Mouse (Mus musculus): ENCODE results near the gene Ocrl. TPM values are rescaled to one million over a fixed set of nuclear protein-coding genes. Genes with fewer than 3 reads are reported as not detected.

Ocrl gene
- polyA plus RNA-seq, 1 experiment = 4.0 TPM

- H3K36me3 ChIP-seq (ENCODE audit: control insufficient read depth, insufficient read depth, low read length) = no peaks in the 10 kb centered on the region
- H3K4me1 ChIP-seq (ENCODE audit: control insufficient read depth, insufficient read depth, insufficient read length) = no peaks in the 10 kb centered on the region
- no peak for DNase-seq (ENCODE audit: low read depth in 1 of 2, low spot score in 2 of 2)
- H3K4me3 ChIP-seq (ENCODE audit: extremely low read depth, insufficient read depth, insufficient read length) = peak within 1 kb of the TSS; percentile 57
- peaks cover 4% of the 10 kb centered on the region; the same call in 1 of the 2 replicates for H3K27me3 ChIP-seq (ENCODE audit: control insufficient read depth, insufficient read depth, low read length)
- 35% methylated on average over 17 of the region's 17 CpGs for WGBS
- no peak within 1 kb of the TSS for H3K27ac ChIP-seq (ENCODE audit: insufficient read depth, low read length)
- TF ChIP-seq CTCF (IDR thresholded peaks at IDR 0.05; ENCODE audit: extremely low read depth, insufficient read depth, insufficient read length, insufficient replicate concordance) (no peak), POLR2A (IDR thresholded peaks at IDR 0.05; ENCODE audit: low read depth, low read length) (no peak)
Measured at GRCm38 (mm10) chrX:47892431-47893024, 19.7 kb upstream of the Ocrl start, which contains the start of gene Smarca1. TSS of gene Smarca1 (minus strand) at chrX:47892974.

GRCm38 (mm10) chrX:47912904-47913542 lies 836 bp downstream of the Ocrl start:
- no peak overlapping the region for H3K27ac ChIP-seq (ENCODE audit: insufficient read depth, low read length)
- no peak for TF ChIP-seq POLR2A (IDR thresholded peaks at IDR 0.05; ENCODE audit: low read depth, low read length)
- no peak for TF ChIP-seq CTCF (IDR thresholded peaks at IDR 0.05; ENCODE audit: extremely low read depth, insufficient read depth, insufficient read length, insufficient replicate concordance)
- H3K27me3 ChIP-seq (ENCODE audit: control insufficient read depth, insufficient read depth, low read length) = no peaks in the 10 kb centered on the region
- no peaks in the 10 kb centered on the region for H3K36me3 ChIP-seq (ENCODE audit: control insufficient read depth, insufficient read depth, low read length)
- WGBS = 32% methylated on average over 8 of the region's 8 CpGs
- H3K4me3 ChIP-seq (ENCODE audit: extremely low read depth, insufficient read depth, insufficient read length) = peak overlapping the region; percentile 37; the same call in 1 of the 2 replicates
- H3K4me1 ChIP-seq (ENCODE audit: control insufficient read depth, insufficient read depth, insufficient read length) = peaks cover 3% of the 10 kb centered on the region
- DNase-seq (ENCODE audit: low read depth in 1 of 2, low spot score in 2 of 2) = peak in 1 of 2 experiments; percentile 2

DNA sequence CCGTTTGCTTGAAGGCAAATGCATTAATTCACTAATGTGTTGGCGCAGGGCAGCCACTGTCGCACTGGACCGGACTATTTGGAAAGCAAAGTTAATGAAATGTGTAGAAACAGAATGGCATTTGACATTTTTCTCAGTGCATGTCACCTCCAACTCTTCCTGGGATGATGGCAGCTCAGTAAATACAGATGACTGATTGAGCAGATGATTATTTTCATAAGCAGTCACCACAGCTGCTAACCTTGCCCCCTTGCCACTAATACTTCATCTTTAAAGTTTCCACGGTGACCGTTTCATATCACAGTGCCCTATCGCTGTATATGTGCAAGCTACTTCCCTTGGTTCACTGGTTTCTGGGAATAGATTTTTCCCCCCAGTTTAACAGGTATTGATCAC lies 1.4 kb downstream of the Ocrl start:
- no peaks in the 10 kb centered on the region for H3K36me3 ChIP-seq (ENCODE audit: control insufficient read depth, insufficient read depth, low read length)
- H3K4me1 ChIP-seq (ENCODE audit: control insufficient read depth, insufficient read depth, insufficient read length) = peaks cover 3% of the 10 kb centered on the region
- H3K27me3 ChIP-seq (ENCODE audit: control insufficient read depth, insufficient read depth, low read length) = no peaks in the 10 kb centered on the region
- TF ChIP-seq CTCF (IDR thresholded peaks at IDR 0.05; ENCODE audit: extremely low read depth, insufficient read depth, insufficient read length, insufficient replicate concordance) (no peak), POLR2A (IDR thresholded peaks at IDR 0.05; ENCODE audit: low read depth, low read length) (no peak)
- H3K27ac ChIP-seq (ENCODE audit: insufficient read depth, low read length) = no peak overlapping the region
- no peak overlapping the region for H3K4me3 ChIP-seq (ENCODE audit: extremely low read depth, insufficient read depth, insufficient read length)
- DNase-seq (ENCODE audit: low read depth in 1 of 2, low spot score in 2 of 2) = no peak
- WGBS = 55% methylated on average over 7 of the region's 7 CpGs

DNA sequence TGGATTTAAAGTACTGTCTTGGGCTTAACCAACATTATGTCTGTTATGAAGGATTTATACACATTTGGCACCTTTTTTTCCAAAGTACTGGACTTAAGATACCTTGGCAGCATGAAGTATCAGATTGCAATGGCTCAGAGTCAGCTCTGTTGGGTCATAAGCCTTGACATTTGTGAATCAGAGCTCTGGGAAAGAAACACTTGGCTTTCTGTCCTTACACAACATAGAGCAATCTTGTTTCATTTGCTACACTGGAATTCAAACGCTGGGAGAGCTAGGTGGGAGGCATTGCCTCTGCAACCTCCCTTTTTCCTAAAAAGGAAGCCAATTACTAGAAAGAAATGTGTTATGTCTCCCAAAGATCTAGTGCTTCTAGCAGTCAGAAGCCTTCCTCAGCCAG lies 4.6 kb downstream of the Ocrl start:
- no peaks in the 10 kb centered on the region for H3K27me3 ChIP-seq (ENCODE audit: control insufficient read depth, insufficient read depth, low read length)
- H3K36me3 ChIP-seq (ENCODE audit: control insufficient read depth, insufficient read depth, low read length) = no peaks in the 10 kb centered on the region
- no peak overlapping the region for H3K4me3 ChIP-seq (ENCODE audit: extremely low read depth, insufficient read depth, insufficient read length)
- WGBS = 88% methylated on average over 1 of the region's 1 CpGs
- H3K4me1 ChIP-seq (ENCODE audit: control insufficient read depth, insufficient read depth, insufficient read length) = peaks cover 3% of the 10 kb centered on the region
- no peak overlapping the region for H3K27ac ChIP-seq (ENCODE audit: insufficient read depth, low read length)
- no peak for TF ChIP-seq CTCF (IDR thresholded peaks at IDR 0.05; ENCODE audit: extremely low read depth, insufficient read depth, insufficient read length, insufficient replicate concordance)
- TF ChIP-seq POLR2A (IDR thresholded peaks at IDR 0.05; ENCODE audit: low read depth, low read length) = no peak
- DNase-seq (ENCODE audit: low read depth in 1 of 2, low spot score in 2 of 2) = no peak

DNA sequence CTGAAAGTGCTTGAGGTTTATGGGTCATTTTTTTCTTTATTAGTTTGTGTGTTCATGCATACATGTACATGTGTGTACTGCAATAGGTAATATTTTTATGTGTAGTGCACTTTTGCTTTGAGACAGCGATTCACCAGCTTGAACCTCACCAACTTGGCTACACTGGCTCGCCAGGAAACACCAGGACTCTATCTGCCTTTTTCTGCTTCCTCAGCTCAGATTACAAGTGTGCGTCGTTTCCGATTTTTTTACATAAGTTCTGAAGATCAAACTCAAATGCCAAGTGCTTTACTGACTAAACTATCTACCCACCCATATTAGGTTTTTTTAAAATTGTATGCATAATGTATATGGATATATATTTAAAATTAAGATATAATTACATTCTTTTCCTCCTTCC lies 8.4 kb downstream of the Ocrl start:
- DNase-seq (ENCODE audit: low read depth in 1 of 2, low spot score in 2 of 2) = no peak
- WGBS = 79% methylated on average over 5 of the region's 5 CpGs
- H3K27me3 ChIP-seq (ENCODE audit: control insufficient read depth, insufficient read depth, low read length) = no peaks in the 10 kb centered on the region
- H3K4me3 ChIP-seq (ENCODE audit: extremely low read depth, insufficient read depth, insufficient read length) = no peak overlapping the region
- no peaks in the 10 kb centered on the region for H3K4me1 ChIP-seq (ENCODE audit: control insufficient read depth, insufficient read depth, insufficient read length)
- TF ChIP-seq POLR2A (IDR thresholded peaks at IDR 0.05; ENCODE audit: low read depth, low read length) = no peak
- TF ChIP-seq CTCF (IDR thresholded peaks at IDR 0.05; ENCODE audit: extremely low read depth, insufficient read depth, insufficient read length, insufficient replicate concordance) = no peak
- no peak overlapping the region for H3K27ac ChIP-seq (ENCODE audit: insufficient read depth, low read length)
- no peaks in the 10 kb centered on the region for H3K36me3 ChIP-seq (ENCODE audit: control insufficient read depth, insufficient read depth, low read length)

DNA sequence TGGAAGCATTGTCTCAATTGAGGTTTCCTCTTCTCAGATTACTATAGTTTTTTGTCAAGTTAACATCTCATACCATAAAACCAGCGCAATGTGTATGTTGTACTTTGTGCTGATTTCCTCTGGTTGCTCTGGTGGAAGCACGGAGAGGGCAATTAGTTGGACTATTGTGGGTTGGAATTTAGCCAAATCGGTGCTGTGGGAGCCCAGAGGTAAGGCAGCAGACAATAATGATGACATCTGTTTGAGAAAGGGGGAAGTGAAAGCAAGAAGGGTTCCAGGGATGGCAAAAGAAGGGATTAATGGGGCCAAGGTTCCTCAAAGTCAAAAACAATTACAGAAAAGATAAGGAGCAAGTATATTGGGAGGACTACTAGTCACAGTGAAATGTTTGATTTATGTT lies 15.8 kb downstream of the Ocrl start:
- TF ChIP-seq CTCF (IDR thresholded peaks at IDR 0.05; ENCODE audit: extremely low read depth, insufficient read depth, insufficient read length, insufficient replicate concordance) = no peak
- TF ChIP-seq POLR2A (IDR thresholded peaks at IDR 0.05; ENCODE audit: low read depth, low read length) = no peak
- DNase-seq (ENCODE audit: low read depth in 1 of 2, low spot score in 2 of 2) = no peak
- no peaks in the 10 kb centered on the region for H3K27me3 ChIP-seq (ENCODE audit: control insufficient read depth, insufficient read depth, low read length)
- no peak overlapping the region for H3K4me3 ChIP-seq (ENCODE audit: extremely low read depth, insufficient read depth, insufficient read length)
- H3K36me3 ChIP-seq (ENCODE audit: control insufficient read depth, insufficient read depth, low read length) = no peaks in the 10 kb centered on the region
- H3K4me1 ChIP-seq (ENCODE audit: control insufficient read depth, insufficient read depth, insufficient read length) = no peaks in the 10 kb centered on the region; the same call in 1 of the 2 replicates
- H3K27ac ChIP-seq (ENCODE audit: insufficient read depth, low read length) = no peak overlapping the region
- 31% methylated on average over 3 of the region's 3 CpGs for WGBS

DNA sequence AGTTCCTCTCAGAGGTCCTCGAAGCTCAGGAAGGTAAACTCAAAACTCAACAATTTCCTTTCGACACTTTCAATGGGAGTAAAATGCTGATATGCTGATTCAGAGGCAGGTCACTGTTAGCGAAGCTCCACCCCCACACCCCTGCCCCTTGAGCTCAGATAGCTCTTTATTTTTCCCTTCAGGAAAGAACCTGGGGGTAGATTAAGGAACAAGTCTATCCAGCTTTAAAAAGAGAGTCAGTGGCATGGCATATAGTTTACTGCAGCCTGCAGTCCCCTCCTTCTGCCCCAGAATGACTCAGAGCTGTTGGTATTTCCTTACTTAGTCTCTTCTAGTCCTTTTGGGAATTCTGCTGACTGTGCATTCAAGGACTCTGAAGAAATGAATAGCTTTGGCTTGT lies 18.3 kb downstream of the Ocrl start:
- no peak for DNase-seq (ENCODE audit: low read depth in 1 of 2, low spot score in 2 of 2)
- TF ChIP-seq CTCF (IDR thresholded peaks at IDR 0.05; ENCODE audit: extremely low read depth, insufficient read depth, insufficient read length, insufficient replicate concordance) (no peak), POLR2A (IDR thresholded peaks at IDR 0.05; ENCODE audit: low read depth, low read length) (no peak)
- no peak overlapping the region for H3K27ac ChIP-seq (ENCODE audit: insufficient read depth, low read length)
- H3K36me3 ChIP-seq (ENCODE audit: control insufficient read depth, insufficient read depth, low read length) = no peaks in the 10 kb centered on the region
- no peaks in the 10 kb centered on the region for H3K27me3 ChIP-seq (ENCODE audit: control insufficient read depth, insufficient read depth, low read length)
- H3K4me1 ChIP-seq (ENCODE audit: control insufficient read depth, insufficient read depth, insufficient read length) = no peaks in the 10 kb centered on the region; the same call in 1 of the 2 replicates
- no peak overlapping the region for H3K4me3 ChIP-seq (ENCODE audit: extremely low read depth, insufficient read depth, insufficient read length)
- 77% methylated on average over 3 of the region's 3 CpGs for WGBS
